Mouse (Mus musculus): Measurements from ENCODE around the gene Mlh3.

DNA sequence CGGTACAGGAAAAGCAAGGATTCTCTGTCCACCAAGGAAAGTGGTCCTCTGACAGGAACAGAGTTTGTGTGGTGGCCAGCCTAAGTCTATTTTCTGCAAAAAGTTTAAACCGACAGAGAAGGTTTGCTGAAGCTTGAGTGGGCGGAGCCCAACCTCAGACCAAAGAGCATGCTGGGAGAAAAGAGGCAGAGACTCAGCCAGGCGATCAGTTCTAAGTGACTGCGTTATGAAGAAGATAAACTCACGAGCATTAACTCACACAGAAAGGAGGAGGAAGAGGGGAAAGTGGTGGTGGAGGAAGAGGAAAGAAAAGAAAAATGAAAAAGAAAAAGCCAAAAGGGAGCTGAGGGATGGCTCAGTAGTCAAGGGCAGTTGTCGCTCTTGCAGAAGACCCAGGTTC, 80.1 kb downstream of the Mlh3 start:
- TF ChIP-seq POLR2A (IDR thresholded peaks at IDR 0.05; ENCODE audit: extremely low read depth, insufficient read depth, low read length) (no peak), CTCF (IDR thresholded peaks at IDR 0.05; ENCODE audit: extremely low read depth, insufficient read depth, low read length) (no peak)
